Mouse (Mus musculus): ENCODE results near the gene Slc41a3.

DNA sequence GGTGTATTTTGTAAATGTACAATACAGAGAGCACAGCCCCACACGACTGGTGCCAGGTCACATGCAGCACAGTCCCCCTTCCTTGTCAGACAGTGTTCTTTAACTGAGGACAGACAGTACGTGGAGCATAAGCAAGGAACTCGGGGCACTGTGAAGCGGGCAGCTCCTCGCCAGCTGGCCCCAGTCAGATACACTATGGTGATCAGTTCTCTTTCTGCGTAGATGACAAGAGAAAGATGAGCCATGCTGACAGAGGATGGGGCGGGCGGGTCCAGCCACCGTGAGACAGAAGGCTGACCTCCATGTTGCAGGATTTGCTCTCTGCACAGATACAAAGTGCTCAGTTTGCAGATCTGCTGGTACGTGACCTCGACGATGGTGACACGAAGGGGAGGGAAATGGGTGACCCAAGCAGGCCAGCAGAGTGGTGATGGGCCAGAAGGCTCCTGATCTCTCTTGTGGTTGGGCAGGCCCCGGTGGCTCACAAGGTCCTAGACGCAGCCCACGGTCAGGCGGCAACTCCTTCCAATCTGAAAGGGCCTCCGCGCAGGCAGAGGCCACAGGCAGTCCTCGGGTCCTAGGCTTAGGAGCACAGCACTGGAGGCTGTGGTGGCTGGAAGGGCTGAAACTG lies 56.0 kb downstream of the Slc41a3 start:
- no peak for TF ChIP-seq TAL1 (IDR thresholded peaks at IDR 0.05; ENCODE audit: low read length)
- no peak for TF ChIP-seq GATA1 (IDR thresholded peaks at IDR 0.05; ENCODE audit: low read length)

Data from erythroblast, embryonic 14.5 days (primary cell).